Mouse (Mus musculus) megakaryocyte, embryonic 14.5 days (primary cell): ENCODE measurements around the gene Ace3.

ENCODE experiments used
- FLI1 ChIP-seq: IDR thresholded peaks from 2 replicates; pipeline ENCODE4 v1.6.1; 2012; ENCODE audit warnings: low read length, inconsistent platforms, mixed read lengths
- GATA1 ChIP-seq: IDR thresholded peaks from 3 replicates; pipeline ENCODE4 v1.6.1; 2012; ENCODE audit warnings: mixed read lengths, low read length, inconsistent platforms, borderline replicate concordance

DNA sequence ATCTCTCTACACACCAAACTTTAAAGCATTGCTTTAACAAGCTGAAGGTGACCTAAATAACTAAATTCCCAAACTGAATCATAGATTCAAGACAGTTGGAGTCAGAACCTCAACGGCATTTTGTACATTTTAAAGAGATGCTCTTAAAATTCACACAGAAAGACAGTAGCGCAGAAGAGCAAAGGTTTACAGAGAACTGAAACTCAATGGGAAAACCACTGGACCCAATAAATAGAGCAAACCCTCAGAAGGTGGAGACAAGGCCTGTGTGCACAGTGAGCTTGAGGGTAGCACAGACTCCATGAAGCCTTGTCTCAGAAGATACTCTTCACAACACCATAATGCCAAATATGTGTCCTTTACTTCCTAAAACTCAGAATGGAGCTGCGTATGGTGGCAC, 51.3 kb downstream of the Ace3 start:
- TF ChIP-seq GATA1 (no peak), FLI1 (no peak)
